Mouse (Mus musculus): Measurements from ENCODE around the gene Inf2.
A peak's percentile ranks its signal among the peaks of the same experiment; 100 is the strongest.

GRCm38 (mm10) chr12:112659109-112659508 lies 70.5 kb downstream of the Inf2 start:
- TF ChIP-seq JUND (conservative IDR thresholded peaks at IDR 0.05; ENCODE audit: low read depth, low read length): no peak
- no peak for TF ChIP-seq CHD2 (IDR thresholded peaks at IDR 0.05; ENCODE audit: low read length)
- TF ChIP-seq POLR2A (IDR thresholded peaks at IDR 0.05; ENCODE audit: low read depth, low read length): no peak
- TF ChIP-seq CTCF (conservative IDR thresholded peaks at IDR 0.05 in 1 of 2, IDR thresholded peaks at IDR 0.05 in 1 of 2; ENCODE audit: low read depth in 2 of 2, low read length in 2 of 2): peak in 1 of 2 experiments; percentile 62; a peak in 2 of 4 replicates
- TF ChIP-seq ZKSCAN1 (IDR thresholded peaks at IDR 0.05; ENCODE audit: borderline replicate concordance, low read depth, low read length): no peak
- TF ChIP-seq UBTF (IDR thresholded peaks at IDR 0.05; ENCODE audit: low read depth, low read length): no peak
- TF ChIP-seq ZMIZ1 (IDR thresholded peaks at IDR 0.05; ENCODE audit: low read depth, low read length): no peak
- TF ChIP-seq EP300 (IDR thresholded peaks at IDR 0.05; ENCODE audit: low read length): no peak
- no peak for TF ChIP-seq E2F4 (IDR thresholded peaks at IDR 0.05; ENCODE audit: insufficient replicate concordance, low read depth, low read length)

All from CH12.LX (cell line).